Mouse (Mus musculus): Measurements from ENCODE around the gene BC005537. TPM values are rescaled to one million over a fixed set of nuclear protein-coding genes. Genes with fewer than 3 reads are reported as not detected.
"Not testable (repeated sequence)": the region's sequence is repeated elsewhere in the genome, so short reads cannot be mapped to it uniquely, and the experiment has no call there.

The BC005537 gene
- polyA plus RNA-seq (2015; fragmentation: Nextera tagmentation; extraction: Ambion mirVana): 14.4 and 16.0 TPM in 2 replicates

DNA sequence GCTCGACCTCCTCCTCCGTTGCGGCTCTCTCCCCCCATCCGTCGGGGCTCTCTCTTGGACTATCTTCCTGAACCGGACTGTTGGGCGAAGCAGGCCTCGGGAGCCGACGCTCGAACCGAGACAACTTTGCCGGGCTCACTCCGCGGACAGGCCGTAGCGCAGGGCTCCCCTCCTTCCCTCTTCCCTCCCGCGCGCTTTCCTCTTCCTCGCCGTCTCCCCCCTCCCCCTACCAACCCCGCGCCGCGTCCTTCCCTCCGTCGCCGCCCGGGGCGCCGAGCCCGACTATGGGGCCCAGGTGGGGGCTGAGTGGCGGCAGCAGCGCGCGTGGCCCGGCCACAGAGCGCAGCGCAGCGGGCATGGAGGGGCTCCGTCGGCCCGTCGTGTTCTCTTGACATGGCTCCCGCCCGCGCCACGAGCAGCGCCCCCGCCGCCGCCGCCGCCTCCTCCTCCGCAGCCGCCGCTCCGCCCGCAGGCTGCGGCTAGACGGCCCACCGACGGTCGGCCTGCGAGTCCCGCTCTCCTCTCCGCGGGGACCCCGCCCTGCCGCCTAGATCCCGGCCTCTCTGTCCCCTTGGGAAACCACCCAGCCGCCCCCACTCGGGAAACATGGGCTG, at the start of gene BC005537:
BC005537 (plus strand) TSS at position 350 of the 614 bp plus-strand sequence.
- peaks cover 18% of the 10 kb centered on the region; the same call in 1 of the 2 replicates for H3K4me1 ChIP-seq
- ATAC-seq (ENCODE audit: insufficient number of reproducible peaks, low FRiP score, low TSS enrichment, low read depth): peak; percentile 41
- peak within 1 kb of the TSS; percentile 65 for H3K4me2 ChIP-seq (replicated peaks)
- H3K27me3 ChIP-seq: no peaks in the 10 kb centered on the region
- peak within 1 kb of the TSS; percentile 97 for H3K4me3 ChIP-seq (replicated peaks)
- H3K36me3 ChIP-seq: peaks cover 8% of the 10 kb centered on the region; the same call in 1 of the 2 replicates
- peak within 1 kb of the TSS; percentile 100 for H3K27ac ChIP-seq (replicated peaks)
- no peaks in the 10 kb centered on the region for H3K9me3 ChIP-seq (replicated peaks)
- under 1% methylated on average over 60 of the region's 74 CpGs for whole genome bisulfite sequencing
- peak within 1 kb of the TSS; percentile 99 for H3K9ac ChIP-seq

DNA sequence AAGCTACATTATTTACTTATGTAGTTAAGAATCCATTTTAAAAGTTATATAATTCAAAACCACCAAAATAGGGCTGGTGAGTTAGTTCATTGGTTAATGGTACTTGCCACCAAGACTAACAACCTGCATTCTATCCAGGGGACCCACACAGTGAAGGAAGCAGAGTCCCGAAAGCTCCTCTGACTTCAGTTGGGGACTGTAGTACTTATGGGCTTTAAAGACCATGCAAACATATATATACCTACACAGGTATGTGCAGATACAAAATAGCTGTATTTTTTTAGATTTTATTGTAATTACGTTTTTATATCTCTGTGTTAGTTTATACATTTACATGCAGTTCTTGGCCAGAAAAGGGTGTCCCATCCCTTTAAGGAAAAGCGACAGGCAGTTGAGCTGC, 44.7 kb upstream of the BC005537 start:
- H3K36me3 ChIP-seq: peaks cover 30% of the 10 kb centered on the region
- no peaks in the 10 kb centered on the region for H3K27me3 ChIP-seq
- WGBS: 94% methylated on average over 3 of the region's 3 CpGs
- no peak for ATAC-seq (ENCODE audit: insufficient number of reproducible peaks, low FRiP score, low TSS enrichment, low read depth)
- H3K4me3 ChIP-seq (replicated peaks): no peak overlapping the region
- no peaks in the 10 kb centered on the region for H3K9me3 ChIP-seq (replicated peaks)
- H3K9ac ChIP-seq: no peak overlapping the region
- no peak overlapping the region for H3K27ac ChIP-seq (replicated peaks)
- H3K4me1 ChIP-seq: peaks cover 8% of the 10 kb centered on the region
- H3K4me2 ChIP-seq (replicated peaks): no peak overlapping the region

DNA sequence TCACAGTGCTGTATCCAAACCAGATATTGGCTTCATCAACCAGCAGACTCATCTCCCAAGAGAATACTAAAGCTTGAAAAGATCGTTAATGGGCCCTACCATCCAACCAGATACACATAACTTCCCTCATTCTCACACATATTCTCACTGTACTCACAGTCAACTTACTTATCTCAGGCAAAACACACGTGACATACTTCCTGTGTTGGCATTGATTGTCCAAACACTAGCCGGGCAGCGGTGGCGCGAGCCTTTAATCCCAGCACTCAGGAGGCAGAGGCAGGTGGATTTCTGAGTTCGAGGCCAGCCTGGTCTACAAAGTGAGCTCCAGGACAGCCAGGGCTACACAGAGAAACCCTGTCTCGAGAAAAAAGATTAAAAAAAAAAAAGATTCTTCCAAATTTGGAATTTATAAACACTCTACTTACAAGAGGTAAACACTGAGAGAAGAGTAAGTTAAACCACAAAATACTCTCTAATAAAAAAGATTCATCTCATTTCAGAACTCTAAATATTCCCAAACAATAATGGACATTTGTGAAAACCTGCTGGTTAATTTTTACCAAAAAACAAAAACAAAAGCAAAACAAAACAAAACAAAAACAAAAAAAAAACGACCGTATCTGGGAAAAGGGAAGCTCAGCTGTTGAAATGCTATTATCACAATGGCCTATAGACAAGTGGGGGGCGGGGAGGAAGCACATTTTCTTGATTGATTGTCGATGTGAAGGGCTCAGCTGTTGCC, 43.5 kb upstream of the BC005537 start:
- Histone ChIP-seq H3K9me3 (replicated peaks) (no peaks in the 10 kb centered on the region), H3K27me3 (no peaks in the 10 kb centered on the region), H3K4me2 (replicated peaks) (no peak overlapping the region), H3K27ac (replicated peaks) (no peak overlapping the region), H3K4me3 (replicated peaks) (no peak overlapping the region), H3K36me3 (peaks cover 23% of the 10 kb centered on the region), H3K4me1 (peaks cover 8% of the 10 kb centered on the region), H3K9ac (no peak overlapping the region)
- ATAC-seq (ENCODE audit: insufficient number of reproducible peaks, low FRiP score, low TSS enrichment, low read depth): no peak
- 89% methylated on average over 12 of the region's 12 CpGs for WGBS

DNA sequence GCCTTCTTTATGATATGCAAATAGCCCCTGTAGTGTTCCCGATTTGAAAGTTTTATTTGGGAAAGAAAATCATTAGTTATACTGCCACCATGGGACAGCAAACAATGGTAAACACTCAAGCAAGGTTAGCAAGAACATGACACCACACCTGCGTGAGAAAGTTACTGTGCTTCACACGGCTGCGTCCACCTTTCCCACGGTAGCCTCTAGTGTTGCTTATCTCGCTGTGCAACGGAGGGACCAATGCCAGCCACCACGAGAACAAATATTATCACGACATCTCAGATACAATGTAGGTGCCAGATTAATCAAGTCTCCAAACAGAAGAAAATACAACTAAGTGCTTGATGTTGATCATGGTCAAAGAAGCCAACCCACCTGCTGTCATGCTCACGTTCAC, 42.0 kb upstream of the BC005537 start:
- no peak overlapping the region for H3K9ac ChIP-seq
- ATAC-seq (ENCODE audit: insufficient number of reproducible peaks, low FRiP score, low TSS enrichment, low read depth): no peak
- H3K27me3 ChIP-seq: no peaks in the 10 kb centered on the region
- H3K27ac ChIP-seq (replicated peaks): no peak overlapping the region
- no peaks in the 10 kb centered on the region for H3K9me3 ChIP-seq (replicated peaks)
- H3K4me3 ChIP-seq (replicated peaks): no peak overlapping the region
- H3K4me1 ChIP-seq: peaks cover 8% of the 10 kb centered on the region
- peaks cover 17% of the 10 kb centered on the region for H3K36me3 ChIP-seq
- H3K4me2 ChIP-seq (replicated peaks): no peak overlapping the region
- WGBS: 94% methylated on average over 10 of the region's 10 CpGs

DNA sequence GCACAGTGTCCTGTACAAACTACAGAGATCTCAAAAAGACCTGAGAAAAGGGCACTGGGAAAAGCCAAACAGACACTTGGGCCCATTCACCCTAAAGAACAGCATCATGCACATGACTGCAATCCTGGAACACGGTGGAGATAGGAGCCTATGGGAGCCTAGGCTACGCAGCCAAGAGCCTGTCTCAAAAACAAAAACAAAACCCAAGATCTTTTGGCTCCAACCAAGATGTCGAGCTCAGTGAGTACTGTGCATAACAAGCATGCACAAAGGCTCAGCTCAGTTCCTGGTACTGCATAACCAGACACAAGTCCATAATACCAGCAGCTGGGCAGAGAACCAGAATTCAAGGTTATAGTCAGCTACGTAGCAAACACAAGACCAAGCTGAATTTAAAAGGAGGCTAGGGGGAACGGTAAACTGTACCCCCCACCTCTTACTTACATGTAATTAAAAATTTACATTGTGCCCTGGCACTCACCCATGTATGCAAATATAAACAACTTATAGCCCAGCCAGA, 41.0 kb upstream of the BC005537 start:
- Histone ChIP-seq H3K27me3 (no peaks in the 10 kb centered on the region), H3K27ac (replicated peaks) (no peak overlapping the region), H3K4me1 (peaks cover 8% of the 10 kb centered on the region), H3K4me2 (replicated peaks) (peak overlapping the region; percentile 61), H3K4me3 (replicated peaks) (peak overlapping the region; percentile 63), H3K9me3 (replicated peaks) (no peaks in the 10 kb centered on the region), H3K9ac (no peak overlapping the region), H3K36me3 (peaks cover 10% of the 10 kb centered on the region)
- 53% methylated on average over 5 of the region's 5 CpGs for WGBS
- no peak for ATAC-seq (ENCODE audit: insufficient number of reproducible peaks, low FRiP score, low TSS enrichment, low read depth)

DNA sequence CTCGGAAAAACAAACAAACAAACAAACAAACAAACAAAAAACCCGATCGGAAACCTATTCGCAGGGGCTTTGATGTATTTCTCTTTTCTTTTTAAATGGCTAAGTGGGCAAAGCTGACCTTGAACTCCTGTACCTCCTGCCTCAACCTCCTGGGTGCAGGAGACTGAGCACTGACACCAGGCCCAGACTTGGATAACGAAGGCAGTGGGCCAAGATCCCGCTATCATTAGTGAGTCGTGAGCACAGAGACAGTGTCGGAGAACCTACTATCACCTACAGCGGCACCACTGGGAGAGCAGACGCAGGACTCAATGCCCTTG, 40.4 kb upstream of the BC005537 start:
- H3K27ac ChIP-seq (replicated peaks): peak overlapping the region; percentile 86
- H3K4me1 ChIP-seq: peaks cover 8% of the 10 kb centered on the region
- no peak; the same call in 1 of the 2 replicates for ATAC-seq (ENCODE audit: insufficient number of reproducible peaks, low FRiP score, low TSS enrichment, low read depth)
- no peaks in the 10 kb centered on the region for H3K9me3 ChIP-seq (replicated peaks)
- H3K4me3 ChIP-seq (replicated peaks): peak overlapping the region; percentile 63
- H3K4me2 ChIP-seq (replicated peaks): peak overlapping the region; percentile 61
- H3K27me3 ChIP-seq: no peaks in the 10 kb centered on the region
- peaks cover 4% of the 10 kb centered on the region; the same call in 1 of the 2 replicates for H3K36me3 ChIP-seq
- H3K9ac ChIP-seq: peak overlapping the region; percentile 50
- WGBS: 5% methylated on average over 10 of the region's 10 CpGs

DNA sequence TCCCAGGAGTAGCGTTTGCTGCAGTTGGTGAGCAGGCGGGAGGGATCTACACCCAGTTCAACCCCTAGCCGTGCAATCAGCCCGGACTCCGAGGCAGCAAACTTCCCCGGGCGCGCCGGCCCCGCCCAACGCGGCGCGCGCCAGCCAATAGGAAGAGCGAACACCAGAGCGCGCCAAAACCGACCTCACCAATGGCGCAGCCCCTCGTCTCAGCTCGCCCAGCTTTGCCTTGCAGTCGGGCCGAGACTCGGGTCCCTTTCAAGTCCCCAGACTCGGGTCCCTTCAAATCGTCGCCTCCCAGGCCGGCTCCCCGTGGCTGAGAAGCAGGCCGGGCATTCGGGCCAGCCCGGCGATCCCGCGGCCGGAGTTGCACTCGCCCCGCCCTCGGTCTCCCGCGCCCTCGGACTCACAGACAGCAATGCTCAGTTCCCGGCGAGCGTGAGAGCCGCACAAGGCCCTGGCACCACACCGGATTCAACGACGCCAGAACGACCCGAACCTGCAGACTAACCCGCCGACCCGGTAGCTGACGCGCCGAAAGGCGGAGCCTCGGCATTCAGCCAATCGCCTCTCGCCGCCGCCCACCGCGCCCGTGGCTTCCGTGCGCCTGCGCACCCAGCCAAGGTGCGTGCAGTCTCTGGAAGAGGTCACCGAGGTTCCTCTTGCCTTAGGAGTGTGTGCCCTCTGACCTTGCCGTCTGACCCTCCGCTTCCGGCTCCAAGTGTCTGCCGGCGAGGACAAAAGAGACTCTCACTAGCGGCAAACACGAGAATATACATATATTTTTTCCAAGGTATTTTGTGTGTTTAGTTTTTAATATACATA, 39.8 kb upstream of the BC005537 start, which contains the start of gene Gmnn:
Gmnn (minus strand) TSS at position 521 of the 825 bp plus-strand sequence.
- Histone ChIP-seq H3K9me3 (replicated peaks) (no peaks in the 10 kb centered on the region), H3K27me3 (no peaks in the 10 kb centered on the region), H3K27ac (replicated peaks) (peak within 1 kb of the TSS; percentile 86), H3K9ac (peak within 1 kb of the TSS; percentile 50), H3K4me2 (replicated peaks) (peak within 1 kb of the TSS; percentile 61), H3K4me1 (peaks cover 8% of the 10 kb centered on the region), H3K36me3 (no peaks in the 10 kb centered on the region; the same call in 1 of the 2 replicates), H3K4me3 (replicated peaks) (peak within 1 kb of the TSS; percentile 63)
- under 1% methylated on average over 79 of the region's 79 CpGs for WGBS
- ATAC-seq (ENCODE audit: insufficient number of reproducible peaks, low FRiP score, low TSS enrichment, low read depth): peak; percentile 99

DNA sequence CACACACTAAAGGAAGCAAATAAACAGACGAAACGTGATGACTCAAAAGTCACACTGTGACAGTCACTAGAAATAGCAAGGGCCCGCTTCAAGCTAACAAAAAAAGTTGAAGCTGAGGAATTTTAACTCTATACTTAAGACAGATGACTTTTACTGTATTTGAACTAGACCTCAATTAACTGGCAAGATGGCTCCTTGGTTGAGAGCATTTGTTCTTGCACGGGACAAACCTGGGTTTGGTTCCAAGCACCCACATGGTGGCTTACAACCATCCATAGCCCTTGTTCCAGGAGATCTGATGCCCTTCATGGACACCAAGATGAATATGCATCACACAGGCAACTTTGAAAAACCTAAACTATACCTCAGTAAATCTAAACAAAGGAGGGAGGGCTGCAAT, 39.2 kb upstream of the BC005537 start:
- no peaks in the 10 kb centered on the region for H3K27me3 ChIP-seq
- H3K4me2 ChIP-seq (replicated peaks): peak overlapping the region; percentile 61
- peaks cover 8% of the 10 kb centered on the region for H3K4me1 ChIP-seq
- WGBS: 28% methylated on average over 4 of the region's 4 CpGs
- H3K27ac ChIP-seq (replicated peaks): no peak overlapping the region
- H3K36me3 ChIP-seq: no peaks in the 10 kb centered on the region
- peak overlapping the region; percentile 63 for H3K4me3 ChIP-seq (replicated peaks)
- no peak overlapping the region for H3K9ac ChIP-seq
- H3K9me3 ChIP-seq (replicated peaks): no peaks in the 10 kb centered on the region
- ATAC-seq (ENCODE audit: insufficient number of reproducible peaks, low FRiP score, low TSS enrichment, low read depth): no peak

DNA sequence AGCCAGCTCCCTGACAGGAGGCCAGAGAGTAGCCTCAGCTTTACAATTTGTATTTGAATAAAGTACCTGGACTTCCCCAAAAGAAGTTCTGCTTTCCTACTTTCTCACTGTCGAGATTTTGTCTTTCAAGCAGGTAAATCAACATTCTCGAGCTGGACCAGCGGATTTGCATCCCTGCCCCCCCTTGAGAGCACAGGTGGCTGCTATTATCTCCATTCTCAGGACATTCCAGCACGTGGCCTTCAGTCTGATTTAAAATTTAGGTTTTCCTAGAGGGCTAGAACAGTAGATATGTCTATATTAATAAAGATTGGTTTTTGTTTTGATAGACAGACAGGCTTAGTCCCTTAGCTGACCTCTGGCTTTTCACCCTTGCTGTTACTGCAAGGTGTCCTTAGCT, 33.6 kb upstream of the BC005537 start:
- not testable (repeated sequence) for H3K4me3 ChIP-seq (replicated peaks); H3K9me3 ChIP-seq (replicated peaks); H3K27ac ChIP-seq (replicated peaks); H3K36me3 ChIP-seq; ATAC-seq (ENCODE audit: insufficient number of reproducible peaks, low FRiP score, low TSS enrichment, low read depth); H3K27me3 ChIP-seq; H3K9ac ChIP-seq; H3K4me1 ChIP-seq; H3K4me2 ChIP-seq (replicated peaks)
- 59% methylated on average over 4 of the region's 4 CpGs for WGBS

DNA sequence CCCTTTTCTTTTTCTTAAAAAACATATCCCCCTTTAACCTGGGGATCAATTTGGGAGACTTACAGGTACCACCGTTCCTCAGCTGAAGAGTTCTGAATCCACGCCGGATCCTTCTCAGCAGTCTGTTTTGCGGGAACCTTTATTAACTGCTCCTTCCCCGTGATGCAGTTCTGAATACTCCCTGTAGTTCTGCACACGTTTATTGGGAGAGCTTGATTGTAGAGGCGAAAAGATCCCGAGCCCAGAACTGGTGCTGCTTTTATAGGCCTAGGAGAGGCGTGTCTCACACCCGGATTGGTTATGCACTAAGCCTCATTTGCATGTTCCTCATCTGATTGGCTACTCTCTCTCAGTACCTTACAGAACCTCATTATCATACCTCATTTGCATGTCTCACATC, 30.0 kb upstream of the BC005537 start:
- H3K9ac ChIP-seq; H3K27me3 ChIP-seq; H3K4me1 ChIP-seq; H3K27ac ChIP-seq (replicated peaks); H3K36me3 ChIP-seq; ATAC-seq (ENCODE audit: insufficient number of reproducible peaks, low FRiP score, low TSS enrichment, low read depth); H3K4me3 ChIP-seq (replicated peaks); H3K4me2 ChIP-seq (replicated peaks); H3K9me3 ChIP-seq (replicated peaks): not testable (repeated sequence)
- WGBS: 88% methylated on average over 9 of the region's 10 CpGs

Measured in embryonic facial prominence, embryonic 15.5 days (tissue).